Mouse (Mus musculus) naive thymus-derived CD4-positive, alpha-beta T cell, adult 2 months (primary cell): ENCODE measurements around the gene Mlec.
A peak's percentile ranks its signal among the peaks of the same experiment; 100 is the strongest.
"Not testable (repeated sequence)": the region's sequence is repeated elsewhere in the genome, so short reads cannot be mapped to it uniquely, and the experiment has no call there.

Experiments
- DNase-seq: peaks from one replicate; pipeline ENCODE4 v3.0.0-alpha.2; 2011; ENCODE audit warnings: low read depth

The Mlec gene

GRCm38 (mm10) chr5:115126578-115127312 is 31.2 kb downstream of the Mlec start:
- DNase-seq, result peak; percentile 66

- DNase-seq, result peak; percentile 90
These were observed 32.6 kb downstream of the Mlec start for GRCm38 (mm10) chr5:115125211-115125871.

- DNase-seq, result no peak
These were observed 33.3 kb downstream of the Mlec start for GRCm38 (mm10) chr5:115124690-115125089.

GRCm38 (mm10) chr5:115120978-115121377 is 37.0 kb downstream of the Mlec start:
- DNase-seq, result no peak

- peak; percentile 89 for DNase-seq
These were observed 38.9 kb downstream of the Mlec start, which contains the start of gene Acads for GRCm38 (mm10) chr5:115118961-115119570. TSS of gene Acads (minus strand) at chr5:115119346.

- DNase-seq, result no peak
These were observed 40.5 kb downstream of the Mlec start for GRCm38 (mm10) chr5:115117467-115117866.

GRCm38 (mm10) chr5:115116426-115116825 is 41.6 kb downstream of the Mlec start:
- no peak for DNase-seq

GRCm38 (mm10) chr5:115114501-115114900 is 43.5 kb downstream of the Mlec start:
- no peak for DNase-seq

- DNase-seq, result no peak
These were observed 44.7 kb downstream of the Mlec start for GRCm38 (mm10) chr5:115113244-115113643.

GRCm38 (mm10) chr5:115111156-115111555 is 46.8 kb downstream of the Mlec start:
- DNase-seq, result no peak

GRCm38 (mm10) chr5:115103253-115103652 is 54.7 kb downstream of the Mlec start:
- DNase-seq, result not testable (repeated sequence)

- DNase-seq, result no peak
These were observed 55.7 kb downstream of the Mlec start for GRCm38 (mm10) chr5:115102231-115102630.

GRCm38 (mm10) chr5:115100473-115100872 is 57.5 kb downstream of the Mlec start:
- no peak for DNase-seq

- no peak for DNase-seq
These were observed 58.0 kb downstream of the Mlec start for GRCm38 (mm10) chr5:115099991-115100390.

- no peak for DNase-seq
These were observed 58.4 kb downstream of the Mlec start for GRCm38 (mm10) chr5:115099530-115099929.

GRCm38 (mm10) chr5:115098195-115098594 is 59.8 kb downstream of the Mlec start, which contains the start of gene Gm10401:
TSS of gene Gm10401 (minus strand) at chr5:115098295.
- DNase-seq, result no peak
